Mouse (Mus musculus) effector memory CD4-positive, alpha-beta T cell, adult 7 months (primary cell): Measurements from ENCODE around the gene Cygb. TPM values are rescaled to one million over a fixed set of nuclear protein-coding genes. Genes with fewer than 3 reads are reported as not detected.

Experiments
- polyA plus RNA-seq: library from polyadenylated mRNA; unstranded; fragments of 100-300 nt; shearing (Covaris generic); gene quantifications from one replicate; pipeline ENCODE4 v1.2.1, GENCODE M21; 2017

The Cygb gene
- not detected for polyA plus RNA-seq

DNA sequence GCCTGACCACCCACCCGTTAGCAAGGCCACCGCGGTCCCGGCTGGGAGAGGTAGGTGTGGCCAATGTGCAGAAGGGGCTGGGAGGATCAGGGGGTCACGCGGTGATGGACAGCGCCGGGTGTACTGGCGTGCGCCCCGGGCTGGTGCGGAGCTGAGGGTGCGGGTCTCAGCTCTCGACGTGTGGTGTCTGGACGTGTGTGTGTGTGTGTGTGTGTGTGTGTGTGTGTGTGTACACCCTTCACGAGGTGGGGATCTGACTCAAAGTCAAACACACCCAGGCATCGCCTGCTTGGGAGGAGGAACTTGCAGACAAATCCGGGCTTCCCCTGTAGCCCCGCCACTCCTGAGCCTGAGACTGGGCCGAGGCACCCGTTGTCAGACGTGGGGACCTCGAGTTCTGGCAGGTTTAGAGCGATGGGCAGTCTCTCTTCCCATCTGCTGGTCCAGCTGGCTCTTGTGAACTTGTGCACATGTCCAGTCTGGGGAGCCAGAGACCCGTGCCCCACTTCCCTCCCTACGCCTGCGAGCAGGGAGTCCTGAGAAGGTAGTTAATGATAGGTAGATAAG is at the start of gene Cygb:
Gene Cygb, minus strand, starts transcription at position 59 of the 567 bp plus-strand sequence.

DNA sequence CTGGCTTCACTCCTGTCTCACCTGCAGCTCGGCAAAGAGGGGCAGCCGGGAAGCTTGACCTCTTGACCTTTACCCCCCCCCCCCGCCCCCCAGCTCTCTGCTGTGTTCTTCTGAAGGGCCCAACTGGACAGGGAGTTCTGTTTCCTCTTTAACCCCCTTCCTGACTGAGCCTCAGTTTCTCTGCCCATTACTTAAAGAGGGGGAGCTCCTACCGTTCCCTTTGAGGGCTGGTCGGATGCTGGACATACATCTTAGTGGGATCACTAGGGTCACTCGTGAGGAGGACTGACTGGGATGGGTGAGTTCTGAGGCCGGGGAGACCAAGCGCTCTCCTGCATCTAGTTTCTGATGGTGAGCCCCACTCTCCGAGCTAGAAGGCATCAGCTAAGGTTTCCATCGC is 879 bp downstream of the Cygb start, which contains the start of gene Prcd:
Gene Prcd, plus strand, starts transcription at position 301 of the 400 bp plus-strand sequence.

DNA sequence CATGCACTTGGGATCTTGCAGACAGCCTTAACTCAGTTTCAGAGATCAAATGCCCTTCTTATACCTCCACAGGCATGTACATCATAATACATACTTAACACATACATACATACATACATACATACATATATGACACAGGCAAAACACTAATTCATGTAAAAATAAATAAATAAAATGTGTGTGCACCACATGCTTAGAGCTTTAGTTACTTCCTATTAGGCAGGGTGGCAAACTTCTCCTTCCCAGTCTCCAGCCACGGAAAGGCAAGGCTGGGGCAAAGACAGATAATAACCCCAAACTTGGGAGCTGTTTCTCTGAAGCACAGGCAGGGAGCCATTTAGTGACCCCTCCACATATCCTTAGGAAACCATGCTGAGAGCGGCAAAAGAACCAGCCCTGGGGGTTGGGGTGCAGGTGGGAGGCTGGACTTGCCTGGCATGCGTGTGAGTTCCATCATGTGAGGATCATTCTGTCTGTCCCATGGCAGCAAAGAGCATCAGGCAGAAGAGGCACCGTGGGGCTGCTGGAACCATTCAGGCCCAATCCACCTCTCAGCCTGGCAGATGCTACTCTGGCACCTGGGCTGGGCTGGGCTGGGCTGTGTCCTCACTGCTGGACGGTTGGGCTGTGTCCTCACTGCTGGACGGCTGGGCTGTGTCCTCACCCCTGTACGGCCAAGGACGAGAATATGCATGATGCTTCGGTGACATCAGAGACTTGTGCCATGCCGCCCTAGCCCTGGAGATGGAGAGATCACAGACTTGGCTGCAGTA is 27.6 kb downstream of the Cygb start, which contains the start of gene Rhbdf2:
Gene Rhbdf2, minus strand, starts transcription at position 721 of the 773 bp plus-strand sequence.

Other genes starting within 250 kb of the Cygb start
- 134 TPM for gene Rnf157, start 241.3 kb downstream of the Cygb start, polyA plus RNA-seq
- gene Ubald2, start 220.2 kb downstream of the Cygb start, polyA plus RNA-seq = 1,050 TPM
- 0.45 TPM for gene Qrich2, start 188.1 kb downstream of the Cygb start, polyA plus RNA-seq
- 129 TPM for gene Prpsap1, start 160.1 kb downstream of the Cygb start, polyA plus RNA-seq
- gene Sphk1, start 123.4 kb downstream of the Cygb start, polyA plus RNA-seq = 1.6 TPM
- gene Ube2o, start 72.9 kb downstream of the Cygb start, polyA plus RNA-seq = 16.3 TPM
- 0.28 TPM for gene Aanat, start 67.9 kb downstream of the Cygb start, polyA plus RNA-seq
- gene Rhbdf2, start 27.3 kb downstream of the Cygb start, polyA plus RNA-seq = 26.2 TPM
- gene Prcd, start 779 bp downstream of the Cygb start, polyA plus RNA-seq = not detected
- gene St6galnac1, start 121.2 kb upstream of the Cygb start, polyA plus RNA-seq = 2.9 TPM
- not detected for gene Mxra7, start 173.7 kb upstream of the Cygb start, polyA plus RNA-seq
- gene Mettl23, start 189.0 kb upstream of the Cygb start, polyA plus RNA-seq = 130 TPM
- 95.3 TPM for gene Jmjd6, start 189.1 kb upstream of the Cygb start, polyA plus RNA-seq
- 15.8 TPM for gene Mfsd11, start 198.1 kb upstream of the Cygb start, polyA plus RNA-seq
- 350 TPM for gene Srsf2, start 198.8 kb upstream of the Cygb start, polyA plus RNA-seq